Mouse (Mus musculus): ENCODE data around the gene Krt36.
A peak's percentile ranks its signal among the peaks of the same experiment; 100 is the strongest.

Gene Krt36

GRCm38 (mm10) chr11:100105576-100106122 lies at the start of gene Krt36:
TSS of gene Krt36 (minus strand) at chr11:100105626.
- DNase-seq (ENCODE audit: low read depth) = no peak

- DNase-seq (ENCODE audit: low read depth) = no peak
Observed at GRCm38 (mm10) chr11:100148615-100149330, 43.3 kb upstream of the Krt36 start, which contains the start of gene Krt19. TSS of gene Krt19 (minus strand) at chr11:100148665.

GRCm38 (mm10) chr11:100147566-100148353 lies 42.3 kb upstream of the Krt36 start:
- DNase-seq (ENCODE audit: low read depth) = peak; percentile 71

GRCm38 (mm10) chr11:100145858-100146560 lies 40.6 kb upstream of the Krt36 start:
- DNase-seq (ENCODE audit: low read depth) = no peak

GRCm38 (mm10) chr11:100145104-100145503 lies 39.7 kb upstream of the Krt36 start:
- DNase-seq (ENCODE audit: low read depth) = no peak

GRCm38 (mm10) chr11:100140966-100141365 lies 35.5 kb upstream of the Krt36 start:
- no peak for DNase-seq (ENCODE audit: low read depth)

- no peak for DNase-seq (ENCODE audit: low read depth)
Observed at GRCm38 (mm10) chr11:100139391-100139790, 34.0 kb upstream of the Krt36 start.

- DNase-seq (ENCODE audit: low read depth) = no peak
Observed at GRCm38 (mm10) chr11:100138809-100139208, 33.4 kb upstream of the Krt36 start.

- no peak for DNase-seq (ENCODE audit: low read depth)
Observed at GRCm38 (mm10) chr11:100137693-100138092, 32.3 kb upstream of the Krt36 start.

GRCm38 (mm10) chr11:100136559-100136958 lies 31.1 kb upstream of the Krt36 start:
- DNase-seq (ENCODE audit: low read depth) = no peak

- no peak for DNase-seq (ENCODE audit: low read depth)
Observed at GRCm38 (mm10) chr11:100135731-100136130, 30.3 kb upstream of the Krt36 start, which contains the start of gene Krt15. TSS of gene Krt15 (minus strand) at chr11:100135928.

- DNase-seq (ENCODE audit: low read depth) = no peak
Observed at GRCm38 (mm10) chr11:100124901-100125300, 19.5 kb upstream of the Krt36 start.

GRCm38 (mm10) chr11:100121466-100121865 lies 16.0 kb upstream of the Krt36 start, which contains the start of gene Krt13:
TSS of gene Krt13 (minus strand) at chr11:100121566.
- DNase-seq (ENCODE audit: low read depth) = no peak

- DNase-seq (ENCODE audit: low read depth) = no peak
Observed at GRCm38 (mm10) chr11:100120331-100120730, 14.9 kb upstream of the Krt36 start.

- DNase-seq (ENCODE audit: low read depth) = no peak
Observed at GRCm38 (mm10) chr11:100113742-100114029, 8.3 kb upstream of the Krt36 start.

- DNase-seq (ENCODE audit: low read depth) = no peak
Observed at GRCm38 (mm10) chr11:100112935-100113741, 7.7 kb upstream of the Krt36 start.

- no peak for DNase-seq (ENCODE audit: low read depth)
Observed at GRCm38 (mm10) chr11:100102693-100103429, 2.6 kb downstream of the Krt36 start.

- DNase-seq (ENCODE audit: low read depth) = no peak
Observed at GRCm38 (mm10) chr11:100100391-100100790, 5.0 kb downstream of the Krt36 start.

- no peak for DNase-seq (ENCODE audit: low read depth)
Observed at GRCm38 (mm10) chr11:100097819-100098218, 7.6 kb downstream of the Krt36 start.

GRCm38 (mm10) chr11:100096141-100096540 lies 9.3 kb downstream of the Krt36 start, which contains the start of gene Krt35:
TSS of gene Krt35 (minus strand) at chr11:100096241.
- DNase-seq (ENCODE audit: low read depth) = no peak

Measured in 416B (cell line).